Mouse (Mus musculus) hindbrain, embryonic 11.5 days (tissue): ENCODE data around the gene Dgki. TPM values are rescaled to one million over a fixed set of nuclear protein-coding genes. Genes with fewer than 3 reads are reported as not detected.

ENCODE experiments used
- ATAC-seq: fragments of 200-750 bp; cut with Nextera tagmentation; 2 replicates; pipeline ENCODE4 v1.8.0; 2017; ENCODE audit warnings: mild to moderate bottlenecking, moderate TSS enrichment, moderate library complexity; ENCODE audit not compliant: low FRiP score
- DNase-seq: peaks from one replicate; pipeline ENCODE4 v3.0.0-alpha.2; 2015; ENCODE audit warnings: low spot score
- H3K27ac ChIP-seq: fragments of 300-500 bp; sonication (generic); 2 replicates; pipeline ENCODE4 v1.5.1; 2014; ENCODE audit warnings: mild to moderate bottlenecking, low read depth, low read length
- H3K27me3 ChIP-seq: fragments of 300-500 bp; sonication (generic); 2 replicates; pipeline ENCODE4 v1.6.1; 2014; ENCODE audit warnings: mild to moderate bottlenecking, low read length, moderate library complexity, mixed read lengths; ENCODE audit not compliant: control insufficient read depth, insufficient read depth
- H3K36me3 ChIP-seq: fragments of 300-500 bp; sonication (generic); 2 replicates; pipeline ENCODE4 v1.6.1; 2014; ENCODE audit warnings: mild to moderate bottlenecking, low read length, moderate library complexity, mixed read lengths; ENCODE audit not compliant: control insufficient read depth, insufficient read depth
- H3K4me1 ChIP-seq: fragments of 300-500 bp; sonication (generic); replicated peaks from 2 replicates; pipeline ENCODE4 v1.6.1; 2014; ENCODE audit warnings: low read length, mixed read lengths; ENCODE audit not compliant: control insufficient read depth, insufficient read depth
- H3K4me2 ChIP-seq: fragments of 300-500 bp; sonication (generic); replicated peaks from 2 replicates; pipeline ENCODE4 v1.6.1; 2014; ENCODE audit warnings: mild to moderate bottlenecking, low read depth, low read length
- H3K4me3 ChIP-seq: fragments of 300-500 bp; sonication (generic); 2 replicates; pipeline ENCODE4 v1.5.1; 2014; ENCODE audit warnings: low read depth, low read length
- H3K9ac ChIP-seq: fragments of 300-500 bp; sonication (generic); 2 replicates; pipeline ENCODE4 v1.6.1; 2014; ENCODE audit warnings: low read depth, low read length
- H3K9me3 ChIP-seq: fragments of 300-500 bp; sonication (generic); 2 replicates; pipeline ENCODE4 v1.6.1; 2016; ENCODE audit warnings: low read length; ENCODE audit not compliant: control insufficient read depth
- WGBS: fragments of 180-500 bp; shearing (Covaris S2); extraction: QIAGEN DNeasy Blood & Tissue Kit; methylation state at CpG from one replicate; pipeline ENCODE4 v1.1.7; 2014; 5-methylcytosine and 5-hydroxymethylcytosine counted together
- polyA plus RNA-seq: library from polyadenylated mRNA; unstranded; fragments of >200 nt; fragmentation: Nextera tagmentation; extraction: Ambion mirVana; gene quantifications from 2 replicates; pipeline ENCODE4 v1.2.1, GENCODE M21; 2014

Dgki gene
- polyA plus RNA-seq, 1 experiment from 2014 or later, result 2.6 TPM

DNA sequence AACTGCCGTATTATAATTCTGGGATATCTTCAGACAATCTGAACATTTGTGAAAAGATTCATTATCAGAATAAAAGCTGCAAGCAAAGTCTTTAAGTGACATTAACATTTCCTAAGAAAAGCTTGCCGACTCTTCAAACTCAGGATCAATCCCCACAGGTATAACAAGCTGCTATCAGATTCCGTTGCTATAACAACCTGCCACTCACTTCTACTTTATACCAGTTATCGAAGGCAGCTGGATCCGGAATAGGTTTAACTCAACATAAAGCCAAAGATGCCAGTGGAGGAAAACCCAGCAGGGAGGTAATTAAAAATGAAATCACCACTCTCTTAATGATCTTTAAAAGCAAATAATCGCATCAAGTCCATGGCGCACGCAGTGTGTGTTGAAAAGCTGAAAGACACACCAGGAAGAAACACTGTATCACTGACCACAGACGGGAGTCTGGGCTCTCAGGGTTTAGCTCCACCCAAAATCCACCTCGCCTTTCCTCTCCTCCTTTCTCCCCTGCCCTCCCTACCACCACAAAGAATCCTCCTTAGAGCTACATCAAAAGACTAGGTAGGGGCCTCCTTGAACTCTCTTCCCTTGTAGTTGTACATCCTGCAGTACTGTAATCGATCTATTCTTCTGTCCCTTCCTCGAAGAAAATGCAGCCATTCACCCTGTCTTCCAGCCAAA lies 128.7 kb downstream of the Dgki start:
- no peaks in the 10 kb centered on the region for H3K36me3 ChIP-seq
- DNase-seq, result no peak
- no peaks in the 10 kb centered on the region for H3K9me3 ChIP-seq
- no peaks in the 10 kb centered on the region for H3K4me1 ChIP-seq
- ATAC-seq, result no peak
- H3K4me3 ChIP-seq, result no peak overlapping the region
- WGBS, result 77% methylated on average over 12 of the region's 12 CpGs
- H3K9ac ChIP-seq, result no peak overlapping the region
- no peak overlapping the region for H3K27ac ChIP-seq
- no peak overlapping the region for H3K4me2 ChIP-seq
- H3K27me3 ChIP-seq, result no peaks in the 10 kb centered on the region

GRCm38 (mm10) chr6:37158880-37159279 lies 141.1 kb downstream of the Dgki start:
- Histone ChIP-seq H3K9ac (no peak overlapping the region), H3K9me3 (no peaks in the 10 kb centered on the region), H3K4me1 (no peaks in the 10 kb centered on the region), H3K27ac (no peak overlapping the region), H3K4me3 (no peak overlapping the region), H3K4me2 (no peak overlapping the region), H3K27me3 (no peaks in the 10 kb centered on the region), H3K36me3 (no peaks in the 10 kb centered on the region)
- ATAC-seq (no peak), DNase-seq (no peak)
- 75% methylated on average over 3 of the region's 3 CpGs for WGBS

- Histone ChIP-seq H3K27ac (no peak overlapping the region), H3K4me3 (no peak overlapping the region), H3K4me2 (no peak overlapping the region), H3K9me3 (no peaks in the 10 kb centered on the region), H3K4me1 (no peaks in the 10 kb centered on the region), H3K9ac (no peak overlapping the region), H3K27me3 (no peaks in the 10 kb centered on the region), H3K36me3 (no peaks in the 10 kb centered on the region)
- ATAC-seq (no peak), DNase-seq (no peak)
- 84% methylated on average over 1 of the region's 1 CpGs for WGBS
Observed at GRCm38 (mm10) chr6:37154051-37154450, 145.9 kb downstream of the Dgki start.

- no peak overlapping the region for H3K27ac ChIP-seq
- no peak overlapping the region for H3K9ac ChIP-seq
- no peak for ATAC-seq
- H3K9me3 ChIP-seq, result no peaks in the 10 kb centered on the region
- no peaks in the 10 kb centered on the region for H3K27me3 ChIP-seq
- no peaks in the 10 kb centered on the region for H3K36me3 ChIP-seq
- no peaks in the 10 kb centered on the region for H3K4me1 ChIP-seq
- no peak overlapping the region for H3K4me3 ChIP-seq
- no peak overlapping the region for H3K4me2 ChIP-seq
- 81% methylated on average over 2 of the region's 2 CpGs for WGBS
- no peak for DNase-seq
Observed at GRCm38 (mm10) chr6:37150483-37150882, 149.5 kb downstream of the Dgki start.

DNA sequence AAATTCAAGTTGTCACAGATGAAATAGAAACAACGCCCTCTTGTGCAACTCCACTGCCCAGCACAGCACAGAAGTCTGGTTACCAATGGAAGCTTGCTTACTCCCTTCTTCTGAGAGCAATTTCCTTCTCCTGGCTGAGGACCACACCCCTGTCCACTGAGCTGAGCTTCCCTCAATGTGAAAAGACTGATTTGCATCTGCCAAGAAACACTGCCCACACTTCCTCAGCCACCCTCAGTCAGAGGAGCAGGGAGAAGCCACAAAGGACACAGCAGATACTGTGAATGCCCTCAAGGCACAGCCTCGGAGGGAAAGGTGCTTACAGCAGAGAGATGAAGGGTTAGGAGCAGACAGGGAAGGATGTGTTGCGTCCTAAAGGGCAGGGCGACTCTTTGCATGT lies 149.9 kb downstream of the Dgki start:
- 82% methylated on average over 4 of the region's 4 CpGs for WGBS
- Histone ChIP-seq H3K27me3 (no peaks in the 10 kb centered on the region), H3K9ac (no peak overlapping the region), H3K9me3 (no peaks in the 10 kb centered on the region), H3K36me3 (no peaks in the 10 kb centered on the region), H3K27ac (no peak overlapping the region), H3K4me3 (no peak overlapping the region), H3K4me2 (no peak overlapping the region), H3K4me1 (no peaks in the 10 kb centered on the region)
- ATAC-seq, result no peak
- DNase-seq, result no peak

GRCm38 (mm10) chr6:37149196-37149595 lies 150.8 kb downstream of the Dgki start:
- Histone ChIP-seq H3K36me3 (no peaks in the 10 kb centered on the region), H3K27ac (no peak overlapping the region), H3K4me1 (no peaks in the 10 kb centered on the region), H3K27me3 (no peaks in the 10 kb centered on the region), H3K9me3 (no peaks in the 10 kb centered on the region), H3K9ac (no peak overlapping the region), H3K4me3 (no peak overlapping the region), H3K4me2 (no peak overlapping the region)
- DNase-seq (no peak), ATAC-seq (no peak)
- 89% methylated on average over 6 of the region's 6 CpGs for WGBS

- no peak overlapping the region for H3K4me3 ChIP-seq
- ATAC-seq, result no peak
- H3K27ac ChIP-seq, result no peak overlapping the region
- H3K4me2 ChIP-seq, result no peak overlapping the region
- no peak overlapping the region for H3K9ac ChIP-seq
- no peaks in the 10 kb centered on the region for H3K27me3 ChIP-seq
- DNase-seq, result no peak
- 94% methylated on average over 4 of the region's 4 CpGs for WGBS
- no peaks in the 10 kb centered on the region for H3K9me3 ChIP-seq
- H3K4me1 ChIP-seq, result no peaks in the 10 kb centered on the region
- H3K36me3 ChIP-seq, result no peaks in the 10 kb centered on the region
Observed at GRCm38 (mm10) chr6:37147431-37148022, 152.5 kb downstream of the Dgki start.

DNA sequence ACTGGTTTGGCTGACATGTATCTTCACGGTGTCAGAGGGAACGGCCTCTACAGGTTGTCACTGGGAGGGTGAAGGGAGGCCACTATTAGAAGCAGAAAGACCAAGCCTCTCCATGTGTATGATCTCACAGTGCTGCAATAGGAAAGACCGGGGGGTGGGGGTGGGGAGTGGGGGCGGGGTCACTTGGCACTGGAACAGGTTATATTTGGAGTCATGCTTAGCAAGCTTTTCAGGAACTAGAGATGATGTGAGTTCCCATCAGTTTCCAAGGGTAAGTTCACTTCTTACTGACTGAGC lies 156.2 kb downstream of the Dgki start:
- Histone ChIP-seq H3K9me3 (no peaks in the 10 kb centered on the region), H3K36me3 (no peaks in the 10 kb centered on the region)
- WGBS, result 77% methylated on average over 4 of the region's 4 CpGs

More for the DNA sequence above, 156.2 kb downstream of the Dgki start:
- DNase-seq, result no peak
- Histone ChIP-seq H3K27me3 (no peaks in the 10 kb centered on the region), H3K4me2 (no peak overlapping the region), H3K4me3 (no peak overlapping the region), H3K9ac (no peak overlapping the region), H3K27ac (no peak overlapping the region), H3K4me1 (no peaks in the 10 kb centered on the region)
- no peak for ATAC-seq
